Mouse (Mus musculus): Measurements from ENCODE around the gene Prss22. TPM values are rescaled to one million over a fixed set of nuclear protein-coding genes. Genes with fewer than 3 reads are reported as not detected.

Gene Prss22
- polyA plus RNA-seq, 1 experiment from 2014 or later = not detected

GRCm38 (mm10) chr17:24014433-24014965 is 16.6 kb upstream of the Prss22 start:
- WGBS = 84% methylated on average over 5 of the region's 5 CpGs
- H3K27ac ChIP-seq (replicated peaks) = no peak overlapping the region
- ATAC-seq (ENCODE audit: low read depth) = no peak
- H3K36me3 ChIP-seq = no peaks in the 10 kb centered on the region
- no peaks in the 10 kb centered on the region for H3K4me1 ChIP-seq (replicated peaks)
- H3K4me3 ChIP-seq = no peak overlapping the region
- no peaks in the 10 kb centered on the region; the same call in 1 of the 2 replicates for H3K27me3 ChIP-seq
- no peak overlapping the region for H3K9ac ChIP-seq
- H3K9me3 ChIP-seq = no peaks in the 10 kb centered on the region
- no peak overlapping the region for H3K4me2 ChIP-seq

GRCm38 (mm10) chr17:24012921-24013320 is 15.0 kb upstream of the Prss22 start:
- Histone ChIP-seq H3K9ac (no peak overlapping the region), H3K27ac (replicated peaks) (no peak overlapping the region), H3K9me3 (no peaks in the 10 kb centered on the region), H3K36me3 (no peaks in the 10 kb centered on the region), H3K4me3 (no peak overlapping the region), H3K27me3 (no peaks in the 10 kb centered on the region; the same call in 1 of the 2 replicates), H3K4me1 (replicated peaks) (no peaks in the 10 kb centered on the region), H3K4me2 (no peak overlapping the region)
- ATAC-seq (ENCODE audit: low read depth) = no peak
- WGBS = 79% methylated on average over 2 of the region's 2 CpGs

GRCm38 (mm10) chr17:24009617-24010016 is 11.7 kb upstream of the Prss22 start:
- ATAC-seq (ENCODE audit: low read depth) = no peak
- H3K9me3 ChIP-seq = no peaks in the 10 kb centered on the region
- no peak overlapping the region for H3K9ac ChIP-seq
- no peaks in the 10 kb centered on the region for H3K27me3 ChIP-seq
- no peak overlapping the region for H3K4me2 ChIP-seq
- H3K4me3 ChIP-seq = no peak overlapping the region
- H3K27ac ChIP-seq (replicated peaks) = no peak overlapping the region
- H3K4me1 ChIP-seq (replicated peaks) = no peaks in the 10 kb centered on the region
- H3K36me3 ChIP-seq = no peaks in the 10 kb centered on the region
- 34% methylated on average over 5 of the region's 5 CpGs for WGBS

GRCm38 (mm10) chr17:24008105-24008504 is 10.2 kb upstream of the Prss22 start:
- no peaks in the 10 kb centered on the region for H3K36me3 ChIP-seq
- no peaks in the 10 kb centered on the region for H3K4me1 ChIP-seq (replicated peaks)
- H3K27ac ChIP-seq (replicated peaks) = no peak overlapping the region
- no peak overlapping the region for H3K4me3 ChIP-seq
- no peak for ATAC-seq (ENCODE audit: low read depth)
- H3K9me3 ChIP-seq = no peaks in the 10 kb centered on the region
- H3K9ac ChIP-seq = no peak overlapping the region
- WGBS = 82% methylated on average over 4 of the region's 4 CpGs
- no peaks in the 10 kb centered on the region for H3K27me3 ChIP-seq
- H3K4me2 ChIP-seq = no peak overlapping the region

GRCm38 (mm10) chr17:24007391-24007790 is 9.5 kb upstream of the Prss22 start:
- H3K9ac ChIP-seq = no peak overlapping the region
- H3K9me3 ChIP-seq = no peaks in the 10 kb centered on the region
- no peak overlapping the region for H3K4me3 ChIP-seq
- H3K27ac ChIP-seq (replicated peaks) = no peak overlapping the region
- H3K36me3 ChIP-seq = no peaks in the 10 kb centered on the region
- no peaks in the 10 kb centered on the region for H3K27me3 ChIP-seq
- WGBS = 76% methylated on average over 1 of the region's 1 CpGs
- ATAC-seq (ENCODE audit: low read depth) = no peak
- H3K4me2 ChIP-seq = no peak overlapping the region
- no peaks in the 10 kb centered on the region for H3K4me1 ChIP-seq (replicated peaks)

- Histone ChIP-seq H3K4me3 (no peak overlapping the region), H3K27me3 (no peaks in the 10 kb centered on the region), H3K4me2 (no peak overlapping the region), H3K9me3 (no peaks in the 10 kb centered on the region), H3K27ac (replicated peaks) (no peak overlapping the region), H3K36me3 (no peaks in the 10 kb centered on the region), H3K4me1 (replicated peaks) (no peaks in the 10 kb centered on the region), H3K9ac (no peak overlapping the region)
- ATAC-seq (ENCODE audit: low read depth) = no peak
- WGBS = 53% methylated on average over 2 of the region's 2 CpGs
Measured at GRCm38 (mm10) chr17:24006930-24007329, 9.0 kb upstream of the Prss22 start.

GRCm38 (mm10) chr17:24005049-24005448 is 7.1 kb upstream of the Prss22 start:
- H3K36me3 ChIP-seq = no peaks in the 10 kb centered on the region
- H3K27me3 ChIP-seq = no peaks in the 10 kb centered on the region
- no peak for ATAC-seq (ENCODE audit: low read depth)
- WGBS = 93% methylated on average over 3 of the region's 3 CpGs
- no peak overlapping the region for H3K27ac ChIP-seq (replicated peaks)
- H3K4me1 ChIP-seq (replicated peaks) = no peaks in the 10 kb centered on the region
- no peaks in the 10 kb centered on the region for H3K9me3 ChIP-seq
- H3K4me2 ChIP-seq = no peak overlapping the region
- H3K4me3 ChIP-seq = no peak overlapping the region
- H3K9ac ChIP-seq = no peak overlapping the region

- Histone ChIP-seq H3K9me3 (no peaks in the 10 kb centered on the region), H3K9ac (no peak overlapping the region), H3K4me1 (replicated peaks) (no peaks in the 10 kb centered on the region), H3K27me3 (no peaks in the 10 kb centered on the region), H3K27ac (replicated peaks) (no peak overlapping the region), H3K4me2 (no peak overlapping the region), H3K4me3 (no peak overlapping the region), H3K36me3 (no peaks in the 10 kb centered on the region)
- ATAC-seq (ENCODE audit: low read depth) = no peak
- 90% methylated on average over 14 of the region's 14 CpGs for WGBS
Measured at GRCm38 (mm10) chr17:24004071-24004665, 6.3 kb upstream of the Prss22 start.

- no peak overlapping the region for H3K9ac ChIP-seq
- no peaks in the 10 kb centered on the region for H3K36me3 ChIP-seq
- no peaks in the 10 kb centered on the region for H3K9me3 ChIP-seq
- 74% methylated on average over 5 of the region's 5 CpGs for WGBS
- ATAC-seq (ENCODE audit: low read depth) = no peak
- H3K4me2 ChIP-seq = no peak overlapping the region
- H3K4me1 ChIP-seq (replicated peaks) = no peaks in the 10 kb centered on the region
- no peak overlapping the region for H3K4me3 ChIP-seq
- H3K27ac ChIP-seq (replicated peaks) = no peak overlapping the region
- no peaks in the 10 kb centered on the region for H3K27me3 ChIP-seq
Measured at GRCm38 (mm10) chr17:24000404-24000803, 2.5 kb upstream of the Prss22 start.

- H3K9me3 ChIP-seq = no peaks in the 10 kb centered on the region
- no peaks in the 10 kb centered on the region for H3K36me3 ChIP-seq
- 63% methylated on average over 6 of the region's 6 CpGs for WGBS
- H3K27me3 ChIP-seq = no peaks in the 10 kb centered on the region
- H3K4me1 ChIP-seq (replicated peaks) = 0 out of 2 replicates have a peak, but pooled peaks cover 4% of the 10 kb centered on the region
- no peak for ATAC-seq (ENCODE audit: low read depth)
- H3K9ac ChIP-seq = no peak overlapping the region
- H3K4me3 ChIP-seq = no peak overlapping the region
- H3K4me2 ChIP-seq = no peak overlapping the region
- H3K27ac ChIP-seq (replicated peaks) = no peak overlapping the region
Measured at GRCm38 (mm10) chr17:23998383-23998782, 483 bp upstream of the Prss22 start.

GRCm38 (mm10) chr17:23995421-23995820 is 2.5 kb downstream of the Prss22 start:
- Histone ChIP-seq H3K9ac (no peak overlapping the region), H3K4me3 (no peak overlapping the region), H3K4me2 (no peak overlapping the region), H3K4me1 (replicated peaks) (peaks cover 9% of the 10 kb centered on the region; the same call in 1 of the 2 replicates), H3K27ac (replicated peaks) (no peak overlapping the region), H3K36me3 (no peaks in the 10 kb centered on the region), H3K9me3 (no peaks in the 10 kb centered on the region), H3K27me3 (no peaks in the 10 kb centered on the region)
- no peak for ATAC-seq (ENCODE audit: low read depth)
- WGBS = 29% methylated on average over 1 of the region's 1 CpGs

- 75% methylated on average over 7 of the region's 7 CpGs for WGBS
- H3K36me3 ChIP-seq = no peaks in the 10 kb centered on the region
- ATAC-seq (ENCODE audit: low read depth) = no peak
- no peak overlapping the region for H3K4me3 ChIP-seq
- no peak overlapping the region for H3K27ac ChIP-seq (replicated peaks)
- H3K4me1 ChIP-seq (replicated peaks) = peaks cover 9% of the 10 kb centered on the region; the same call in 1 of the 2 replicates
- H3K9me3 ChIP-seq = no peaks in the 10 kb centered on the region
- no peak overlapping the region for H3K4me2 ChIP-seq
- H3K27me3 ChIP-seq = no peaks in the 10 kb centered on the region
- no peak overlapping the region for H3K9ac ChIP-seq
Measured at GRCm38 (mm10) chr17:23994667-23995066, 3.2 kb downstream of the Prss22 start.

Measured in neural tube, embryonic 13.5 days (tissue).